Comparison of ENCODE assay signal across 2 mouse cellular contexts in genomic region chr3:95923429-95923828, GRCm38 (mm10). TPM values are rescaled to one million over a fixed set of nuclear protein-coding genes. Genes with fewer than 3 reads are reported as not detected.
"Had no signal": no experiment of that assay in that cellular context is flagged by ENCODE, and none has a peak within 500 bp of the region (broad histone marks: within the 10 kb centered on the region; RNA-seq: fewer than 3 reads in every experiment).

No protein-coding gene starts in this region.

RNA-seq across cellular contexts. Expression of gene Car14, which starts 18.9 kb away (rescaled TPM):
- total RNA-seq: hematopoietic stem cell, adult 5-6 weeks had no signal
- polyA plus RNA-seq: inflammation-experienced regulatory T-cells, adult 6 months had no signal
